Mouse (Mus musculus): ENCODE measurements around the gene Ldlrad3.

The Ldlrad3 gene

DNA sequence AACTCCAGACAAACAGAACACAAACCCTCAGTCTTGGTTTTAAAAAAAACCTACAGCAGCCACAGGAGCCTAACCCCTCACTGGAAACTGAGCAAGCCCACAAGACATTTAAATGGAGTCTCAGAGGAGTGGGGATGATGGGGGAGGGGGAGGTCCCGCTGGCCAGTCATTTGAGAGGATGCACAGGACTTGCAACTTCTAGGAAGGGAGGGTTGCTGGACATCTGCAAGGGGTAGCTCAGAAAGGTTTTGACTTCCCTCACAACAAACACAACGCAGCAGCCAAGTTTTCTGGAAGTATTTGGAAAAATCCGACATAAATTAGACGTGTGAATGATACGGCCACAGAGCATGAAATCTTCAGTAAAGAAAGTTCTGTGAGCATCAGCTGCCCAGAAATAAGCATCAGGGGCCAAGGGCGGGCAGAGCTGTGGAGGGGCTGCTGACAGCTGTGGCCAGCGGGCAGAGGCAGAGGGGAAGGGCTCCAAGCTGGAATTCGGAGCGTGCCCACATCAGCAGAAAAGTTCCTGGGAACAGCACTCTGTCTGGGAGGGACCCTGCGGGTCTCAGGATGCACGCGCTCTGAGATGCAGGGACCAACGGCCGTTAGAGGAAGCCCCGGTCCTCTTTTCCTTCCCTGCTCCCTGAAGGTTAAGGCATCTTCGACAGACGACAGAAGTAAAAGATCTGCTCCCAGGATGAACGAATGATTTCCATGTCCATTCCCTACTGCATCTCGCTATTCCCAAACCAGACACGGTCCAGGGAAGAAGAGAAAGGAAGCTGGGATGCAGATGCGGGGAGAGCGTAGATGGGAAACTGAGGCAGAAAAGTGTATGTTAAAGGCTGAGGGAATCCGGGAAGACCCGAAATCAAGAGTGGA, 875 bp downstream of the Ldlrad3 start:
- no peak for DNase-seq (ENCODE audit: low spot score in 2 of 2)

DNA sequence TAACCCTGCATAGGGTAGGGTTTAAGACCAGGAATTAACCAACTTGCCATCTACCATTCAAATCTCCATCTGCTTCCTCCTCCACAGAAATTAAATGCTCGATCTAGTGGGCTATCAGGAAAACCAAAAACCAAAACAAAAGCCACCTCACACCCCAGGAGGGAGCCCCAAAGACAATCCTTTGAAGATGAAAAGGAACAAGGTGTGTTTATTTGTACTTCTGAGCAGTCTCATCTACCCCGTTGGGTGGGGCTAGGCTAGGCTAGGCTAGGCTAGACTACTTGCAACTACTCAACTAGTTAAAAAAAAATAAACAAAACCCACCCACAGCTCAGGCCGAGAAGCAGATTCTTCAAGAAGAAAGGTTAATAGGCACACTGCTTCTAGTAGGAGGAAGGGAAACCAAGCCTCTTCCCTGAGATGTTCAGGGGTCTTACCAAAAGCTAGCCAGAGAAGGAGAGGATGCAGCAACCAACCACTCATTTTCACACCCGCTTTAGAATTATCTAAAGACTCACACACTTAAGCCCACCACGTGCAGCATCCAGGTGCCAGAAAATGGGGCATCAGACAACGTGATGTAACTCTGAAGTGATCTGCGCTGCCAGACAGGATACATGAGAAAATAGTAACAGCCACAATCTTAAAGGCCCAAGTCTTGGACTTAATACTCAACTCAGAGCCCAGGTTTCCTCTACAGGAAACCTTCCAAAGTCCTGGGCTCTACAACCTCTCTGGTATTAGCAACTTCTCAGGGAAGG, 2.3 kb downstream of the Ldlrad3 start:
- no peak for DNase-seq (ENCODE audit: low spot score in 2 of 2)

DNA sequence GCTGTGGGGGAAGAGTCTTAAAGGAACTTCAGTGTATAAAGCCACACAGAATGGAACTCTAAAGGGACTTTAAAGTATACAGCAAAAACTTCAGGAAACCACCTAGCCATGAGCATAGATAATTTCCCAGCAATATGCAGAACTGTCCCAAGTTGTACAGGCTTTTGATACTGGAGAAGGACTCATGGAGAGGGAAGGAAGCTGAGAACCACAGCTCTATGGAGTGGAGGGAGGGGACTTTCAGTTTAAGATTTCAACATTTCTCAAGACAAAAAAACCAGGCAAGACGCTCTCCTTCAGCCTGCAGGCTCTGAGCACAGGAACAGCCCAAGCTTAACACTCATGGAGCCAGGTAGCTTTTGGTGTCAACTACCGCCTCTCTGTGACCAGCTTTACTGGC, 4.7 kb downstream of the Ldlrad3 start:
- no peak for DNase-seq (ENCODE audit: low spot score in 2 of 2)

DNA sequence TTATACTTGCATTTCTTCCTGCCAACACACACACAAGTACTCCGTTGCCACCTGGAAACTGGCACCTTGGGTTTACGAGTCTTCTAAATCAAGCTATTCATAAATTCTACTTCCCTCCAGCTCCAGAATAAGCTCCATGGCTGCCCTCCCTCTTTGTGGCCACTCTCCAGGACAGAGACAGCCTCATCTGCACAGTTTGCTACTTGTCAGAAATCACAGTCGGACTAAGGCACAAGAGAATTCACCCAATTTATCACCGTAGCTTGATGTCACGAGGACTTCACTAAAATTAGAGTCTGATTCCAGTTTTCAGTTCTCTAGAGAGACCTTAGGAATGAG, 9.8 kb downstream of the Ldlrad3 start:
- DNase-seq (ENCODE audit: low spot score in 2 of 2) = no peak

DNA sequence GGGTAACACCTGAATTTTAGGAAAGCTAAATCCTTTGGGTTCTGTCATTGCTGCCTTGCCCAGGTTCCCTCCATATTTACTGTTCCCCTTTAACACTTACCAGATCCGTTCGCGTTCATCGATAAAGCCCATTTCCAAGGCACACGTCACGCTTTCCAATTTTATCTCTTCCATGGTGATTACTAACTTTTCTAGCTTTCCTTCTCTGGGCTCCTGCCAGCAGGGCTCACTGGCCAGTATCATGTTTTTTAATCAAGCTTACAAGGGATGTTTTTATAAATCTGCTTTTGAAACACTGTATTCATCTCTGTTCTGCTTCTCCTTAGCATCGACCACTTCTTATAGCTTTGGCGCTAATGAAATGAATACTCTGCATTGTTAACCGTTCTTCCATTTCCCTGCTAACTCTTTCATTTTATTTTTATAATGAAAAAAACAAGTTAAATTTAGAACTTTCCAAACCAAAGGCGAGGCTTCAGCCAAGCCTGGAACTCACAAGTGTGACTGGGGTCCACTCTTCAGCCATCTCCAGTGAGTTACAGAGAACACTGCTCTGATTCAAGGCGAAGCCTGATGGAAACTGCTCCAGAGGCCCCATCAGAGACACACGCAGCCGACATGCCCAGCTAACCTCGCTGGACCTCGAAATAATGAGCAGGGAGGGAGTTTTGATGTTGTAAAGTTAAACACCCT, 10.3 kb downstream of the Ldlrad3 start:
- DNase-seq (ENCODE audit: low spot score in 2 of 2) = no peak

DNA sequence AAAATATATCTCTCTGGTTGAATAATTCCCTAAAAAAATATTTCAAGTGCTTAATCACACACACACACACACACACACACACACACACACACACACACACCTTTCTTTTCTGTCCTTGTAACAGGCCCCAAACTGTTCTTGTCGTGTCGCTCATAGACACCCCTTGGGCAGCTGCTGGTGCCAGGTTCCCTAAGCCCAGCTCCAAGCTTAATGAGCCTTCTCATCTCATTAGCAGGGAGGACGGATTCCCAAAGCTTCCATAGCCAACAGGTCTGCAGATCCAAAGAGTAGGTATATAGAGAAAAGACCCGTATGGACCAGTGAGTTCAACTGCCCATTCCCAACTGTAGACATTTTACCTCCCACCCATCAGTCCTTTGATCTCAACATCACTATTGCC, 13.7 kb downstream of the Ldlrad3 start:
- DNase-seq (ENCODE audit: low spot score in 2 of 2) = no peak

DNA sequence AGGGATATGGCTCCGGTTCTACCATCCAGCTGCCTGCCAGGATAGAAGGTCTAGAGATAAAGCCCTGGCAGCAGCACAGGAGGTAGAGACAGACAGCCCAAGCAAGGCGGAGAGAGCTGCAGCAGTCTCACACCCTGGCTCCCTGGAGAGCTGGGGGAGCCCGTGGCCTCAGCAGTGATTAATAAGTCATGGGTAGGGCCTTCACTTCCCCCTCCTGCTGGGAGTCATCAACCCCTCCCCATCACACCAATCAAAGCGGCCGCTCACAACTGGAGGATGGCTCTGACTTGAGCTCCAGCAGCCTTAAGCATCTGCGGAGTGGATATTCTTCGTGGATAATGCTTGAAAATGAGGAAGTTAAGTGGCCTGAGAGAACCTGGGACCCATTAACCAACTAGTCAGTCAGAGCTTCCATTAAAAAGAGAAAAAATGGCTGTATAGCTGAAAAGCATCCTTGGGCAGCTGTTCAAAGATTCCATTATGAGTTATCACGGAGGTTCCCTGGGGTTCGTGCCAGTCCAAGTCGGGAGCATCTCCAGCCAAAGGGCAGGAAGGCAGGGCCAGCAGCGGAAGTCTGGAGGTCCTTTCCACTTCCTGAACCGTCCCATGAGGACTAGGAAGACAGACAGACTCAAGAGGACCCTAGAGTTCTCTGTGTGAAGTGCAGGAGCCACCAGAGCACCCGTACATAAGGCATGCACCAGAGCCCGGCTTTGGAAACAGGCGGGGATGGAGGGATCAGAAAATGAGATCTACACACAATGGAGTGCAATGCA, 19.4 kb downstream of the Ldlrad3 start:
- no peak for DNase-seq (ENCODE audit: low spot score in 2 of 2)

DNA sequence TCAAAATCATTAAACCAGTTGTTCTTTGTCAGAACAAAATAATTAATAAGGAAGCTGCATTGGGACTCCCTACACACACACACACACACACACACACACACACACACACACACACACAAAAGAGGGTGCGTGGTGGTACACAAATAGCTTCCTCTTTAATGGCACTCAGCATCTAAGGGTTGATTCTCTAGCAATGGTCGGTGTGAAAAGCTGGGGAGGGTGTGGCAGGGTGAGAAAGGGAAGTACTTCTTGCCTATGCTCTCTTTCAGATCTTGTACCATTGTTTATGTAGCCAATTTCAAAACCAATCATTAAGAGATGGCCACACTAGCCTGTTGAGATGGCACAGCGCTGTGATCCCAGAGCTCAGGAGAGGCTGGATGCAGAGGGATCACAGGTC, 23.1 kb downstream of the Ldlrad3 start:
- peak; percentile 51 to 58 for DNase-seq (ENCODE audit: low spot score in 2 of 2)

DNA sequence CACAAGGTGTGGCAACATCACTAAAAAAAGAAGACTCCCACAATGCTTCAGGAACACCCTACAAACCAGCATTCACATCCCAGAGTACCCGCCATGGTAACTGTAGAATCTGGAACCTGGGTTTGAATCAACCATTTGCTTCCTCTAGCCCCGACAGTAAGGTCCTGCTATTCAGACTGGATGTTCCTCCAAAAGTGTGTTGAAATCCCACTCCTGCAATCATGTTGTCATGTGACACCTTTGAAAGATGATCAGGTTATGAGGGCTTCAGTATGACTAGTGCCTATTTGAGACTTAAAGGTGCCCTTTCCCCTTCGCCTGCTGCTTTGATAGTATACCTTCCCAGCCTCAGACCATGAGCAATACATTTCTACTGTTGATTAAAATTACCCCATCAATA, 28.6 kb downstream of the Ldlrad3 start:
- DNase-seq (ENCODE audit: low spot score in 2 of 2) = no peak

DNA sequence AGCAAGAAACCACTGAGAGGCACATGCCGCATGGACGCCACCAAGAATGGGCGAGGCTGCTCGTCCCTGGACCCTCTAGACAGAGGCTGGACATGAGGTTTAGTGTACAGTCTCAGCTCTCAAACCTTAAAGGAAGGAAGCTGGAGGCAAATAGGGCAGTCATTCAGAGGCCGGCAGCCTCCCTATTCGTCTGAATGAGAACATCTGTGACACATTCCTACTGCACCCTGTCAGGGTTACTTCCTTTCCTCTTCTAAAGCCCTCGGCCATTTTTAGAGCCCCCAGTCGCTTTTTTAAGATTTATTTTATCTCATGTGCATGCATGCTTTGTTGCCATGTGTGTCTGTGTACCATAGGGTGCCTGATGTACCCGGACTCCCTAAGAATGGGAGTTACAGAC, 29.2 kb downstream of the Ldlrad3 start:
- DNase-seq (ENCODE audit: low spot score in 2 of 2) = no peak

DNA sequence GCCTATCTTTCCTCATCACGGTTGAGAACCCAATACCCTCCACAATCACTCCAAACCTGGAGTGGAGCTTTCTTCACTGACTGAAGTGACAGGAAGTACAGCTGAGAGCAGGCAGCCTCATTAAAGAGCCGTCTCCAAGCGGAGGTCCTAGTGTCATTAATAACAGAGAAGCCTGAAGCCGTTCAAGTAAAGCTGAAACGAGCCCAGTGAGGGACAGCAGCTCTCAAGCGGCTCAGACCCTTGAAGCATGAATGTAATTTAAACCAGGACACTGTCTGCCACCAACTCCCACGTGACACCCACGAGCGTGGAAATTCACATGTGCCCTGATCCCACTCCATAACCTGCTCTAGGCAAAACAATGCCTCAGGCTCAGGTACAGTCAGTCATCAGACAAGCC, 29.7 kb downstream of the Ldlrad3 start:
- no peak for DNase-seq (ENCODE audit: low spot score in 2 of 2)

DNA sequence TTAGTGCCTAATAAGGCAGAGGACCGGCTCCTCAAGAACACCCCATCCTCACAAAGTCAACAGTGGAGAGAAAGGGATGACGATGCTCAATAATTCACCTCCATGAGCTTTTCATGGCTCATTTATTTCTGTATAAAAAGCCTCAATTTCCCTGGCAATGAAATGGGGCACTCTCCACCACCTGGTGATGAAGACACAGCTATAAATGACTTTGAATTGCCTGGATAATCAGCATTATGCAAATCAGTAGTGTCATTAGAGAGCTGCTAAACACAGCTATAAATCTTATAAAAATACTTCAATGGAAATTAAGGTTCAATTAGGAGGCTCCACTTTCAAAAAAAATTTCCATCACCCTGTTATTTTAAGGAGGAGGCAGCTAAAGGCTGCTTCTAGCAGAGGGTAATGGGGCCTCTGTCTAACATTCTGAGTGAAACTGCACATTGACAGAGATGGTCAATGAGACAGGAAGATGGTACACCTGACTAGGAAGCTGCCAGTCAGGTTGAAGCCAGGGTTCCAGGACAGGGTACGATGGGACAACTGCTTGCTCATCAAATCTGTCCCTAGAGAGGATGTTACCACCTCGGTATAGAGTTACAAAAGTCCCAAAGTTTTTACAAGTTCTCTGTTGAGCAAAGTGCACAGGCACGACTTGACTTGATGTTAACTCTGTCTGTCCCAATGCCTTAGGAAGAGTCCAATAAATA, 30.7 kb downstream of the Ldlrad3 start:
- no peak for DNase-seq (ENCODE audit: low spot score in 2 of 2)

DNA sequence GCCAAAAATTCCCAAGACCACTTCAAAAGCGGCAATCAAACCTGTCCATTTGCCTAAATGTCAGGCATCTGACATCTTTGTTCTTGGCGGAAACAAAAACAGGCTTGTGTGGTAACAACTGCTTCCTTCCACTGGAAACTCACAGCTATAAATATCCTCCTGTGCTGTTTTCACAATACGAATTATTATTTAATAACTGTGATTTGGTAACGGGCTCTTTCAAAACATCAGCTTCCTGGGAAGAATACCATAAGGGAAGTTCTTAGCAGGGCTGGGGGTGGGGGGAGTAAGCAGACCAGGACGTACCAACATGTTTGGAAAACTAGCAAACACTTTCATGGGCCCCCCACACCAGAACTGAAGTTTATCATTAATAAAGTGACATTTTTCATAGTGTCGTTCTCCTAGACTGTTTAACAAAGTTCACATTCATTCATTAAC, 31.4 kb downstream of the Ldlrad3 start:
- DNase-seq (ENCODE audit: low spot score in 2 of 2) = no peak

DNA sequence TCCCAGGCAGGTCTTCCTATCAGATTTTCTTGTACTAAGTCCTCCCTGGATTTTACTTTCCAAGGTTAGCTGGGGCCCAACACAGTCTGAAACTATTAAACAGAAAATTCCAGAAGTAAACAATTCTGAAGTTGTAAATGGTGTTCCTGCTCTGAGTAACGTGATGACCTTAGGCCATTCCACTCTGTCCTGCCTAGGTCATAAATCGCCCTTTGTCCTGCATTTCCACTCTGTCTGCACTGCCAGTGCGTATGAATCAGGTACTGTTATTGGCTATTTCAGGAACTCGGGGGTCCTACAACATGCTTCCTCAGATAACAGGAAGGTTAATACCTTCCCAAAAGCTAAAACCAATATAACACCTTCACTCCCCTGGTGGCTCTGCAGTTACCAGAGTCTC, 31.9 kb downstream of the Ldlrad3 start:
- no peak for DNase-seq (ENCODE audit: low spot score in 2 of 2)

DNA sequence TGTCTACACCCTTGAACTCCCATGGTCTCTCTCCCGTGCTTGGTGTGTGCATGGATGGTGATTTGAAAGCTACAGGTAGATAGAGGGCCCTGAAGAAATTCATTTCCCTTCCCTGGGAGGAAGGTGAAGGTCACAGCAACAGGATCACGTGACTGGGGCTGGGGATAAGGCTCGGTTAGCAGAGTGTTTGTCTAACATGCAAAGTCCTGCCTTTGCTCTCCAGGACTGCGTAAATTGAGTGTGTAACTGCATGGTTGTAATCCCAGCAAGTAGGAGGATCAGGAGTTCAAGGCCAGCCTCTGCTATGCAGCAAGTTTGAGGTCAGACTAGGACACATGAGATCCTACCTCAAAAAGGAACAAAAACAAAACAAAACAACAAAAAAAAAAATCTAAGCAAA, 32.7 kb downstream of the Ldlrad3 start:
- no peak for DNase-seq (ENCODE audit: low spot score in 2 of 2)

DNA sequence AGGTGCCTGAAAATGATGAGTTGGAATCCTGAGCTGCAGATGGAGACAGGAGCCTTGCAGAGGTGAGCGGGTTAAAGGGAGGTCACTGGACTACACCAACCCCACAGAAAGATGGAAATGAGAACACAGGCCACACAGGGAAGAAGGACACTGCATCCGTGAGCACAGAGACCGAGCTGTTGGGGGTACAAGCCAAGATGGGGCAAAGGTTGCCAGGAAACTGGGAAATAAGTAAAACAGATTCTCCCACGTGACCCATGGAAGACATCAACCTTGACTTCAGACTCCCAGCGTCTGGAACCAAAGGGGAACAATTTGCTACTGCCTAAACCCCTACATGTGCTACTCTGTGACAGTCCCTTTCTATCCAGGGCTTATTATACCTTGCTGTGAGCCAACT, 33.3 kb downstream of the Ldlrad3 start:
- no peak for DNase-seq (ENCODE audit: low spot score in 2 of 2)

DNA sequence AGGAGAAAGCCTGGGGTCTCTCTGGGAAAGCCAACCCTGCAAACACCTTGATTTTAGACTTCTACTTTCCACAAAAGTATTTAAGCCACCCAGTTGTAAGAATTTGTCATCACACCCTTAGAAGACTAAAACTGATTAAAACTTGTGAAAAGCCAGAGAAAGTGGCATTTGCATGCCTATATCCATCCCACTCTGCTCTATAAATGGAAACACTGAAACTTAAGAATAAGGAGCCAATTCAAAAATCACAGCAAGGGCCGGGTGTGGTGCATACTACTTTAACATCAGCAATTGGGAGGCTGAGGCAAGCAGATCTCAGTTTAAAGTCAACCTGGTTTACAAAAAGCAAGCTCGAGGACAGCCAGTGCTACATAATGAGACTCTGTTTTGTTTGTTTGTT, 37.1 kb downstream of the Ldlrad3 start:
- no peak for DNase-seq (ENCODE audit: low spot score in 2 of 2)

DNA sequence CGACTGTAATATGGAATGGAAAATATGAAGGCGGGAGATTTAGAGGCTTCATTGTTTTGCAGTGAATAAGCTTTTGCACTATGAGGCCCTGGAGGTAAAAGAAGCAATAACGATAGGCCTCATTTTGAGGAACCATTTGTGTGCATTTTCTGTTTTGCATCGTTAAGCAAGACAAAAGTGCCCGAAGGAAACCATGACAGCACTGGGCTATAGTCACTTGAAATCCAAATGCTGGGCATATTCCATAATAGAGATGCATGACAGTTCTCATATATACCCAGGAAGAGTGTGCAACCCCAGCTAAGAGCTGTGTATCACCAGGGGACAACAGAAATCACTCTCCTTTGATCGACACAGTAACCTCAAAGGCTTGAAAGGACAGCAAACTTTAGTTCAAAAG, 38.1 kb downstream of the Ldlrad3 start:
- DNase-seq (ENCODE audit: low spot score in 2 of 2) = no peak

DNA sequence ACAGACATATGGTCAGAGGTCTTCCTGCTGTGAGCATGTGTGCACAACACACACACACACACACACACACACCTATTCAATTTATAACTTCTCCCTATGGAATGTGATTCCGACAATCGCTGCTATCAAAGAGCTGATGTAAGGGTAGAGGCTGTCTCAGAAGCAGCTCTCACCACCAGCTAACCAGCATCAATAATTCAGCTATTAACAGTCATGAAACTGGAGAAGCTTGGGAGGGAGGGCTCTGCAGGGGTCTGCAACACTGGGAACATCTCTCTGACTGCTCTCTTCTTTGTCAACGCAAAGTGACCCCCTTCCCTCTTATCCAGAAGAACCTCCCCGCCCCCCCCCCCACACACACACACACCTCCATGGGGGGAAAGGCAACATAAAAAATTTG, 38.6 kb downstream of the Ldlrad3 start:
- DNase-seq (ENCODE audit: low spot score in 2 of 2) = no peak

DNA sequence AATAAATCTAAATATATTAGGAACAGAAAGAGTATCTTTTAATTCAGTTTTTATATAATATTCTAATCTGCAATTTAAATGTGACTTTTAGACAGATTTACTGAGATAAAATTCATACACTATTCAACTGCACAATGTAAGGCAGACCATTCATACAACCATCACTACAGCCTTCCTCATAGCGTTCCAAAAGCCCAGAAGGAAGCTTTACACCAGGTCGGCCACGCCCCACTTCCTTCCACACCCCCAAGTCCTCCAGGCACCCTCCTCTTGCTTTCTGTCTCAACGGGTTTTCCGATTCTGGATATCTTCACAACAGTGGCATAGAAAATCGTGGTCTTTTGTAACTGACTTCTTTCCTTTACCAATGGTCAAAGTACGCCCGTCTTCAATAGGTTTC, 39.8 kb downstream of the Ldlrad3 start:
- DNase-seq (ENCODE audit: low spot score in 2 of 2) = no peak

DNA sequence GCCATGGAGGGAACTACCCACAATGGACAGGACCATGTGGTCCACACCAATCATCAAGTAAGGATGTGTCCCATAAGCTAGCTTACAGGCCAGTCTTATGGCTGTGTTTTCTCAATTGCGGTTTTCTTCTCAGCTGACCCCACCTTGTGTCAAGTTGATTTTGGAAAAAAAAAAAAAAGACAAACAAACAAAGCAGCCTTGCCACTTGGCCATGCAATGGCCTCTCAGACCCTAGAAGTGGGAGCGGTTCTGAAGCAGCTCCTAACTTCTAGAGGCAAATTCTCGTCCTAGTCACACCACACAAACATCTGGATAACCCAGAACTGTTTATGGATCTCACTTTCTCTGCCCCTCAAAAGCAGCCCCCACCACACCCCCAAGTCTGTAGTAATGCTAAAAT, 41.1 kb downstream of the Ldlrad3 start:
- DNase-seq (ENCODE audit: low spot score in 2 of 2) = no peak
